In the genomic region with DNA sequence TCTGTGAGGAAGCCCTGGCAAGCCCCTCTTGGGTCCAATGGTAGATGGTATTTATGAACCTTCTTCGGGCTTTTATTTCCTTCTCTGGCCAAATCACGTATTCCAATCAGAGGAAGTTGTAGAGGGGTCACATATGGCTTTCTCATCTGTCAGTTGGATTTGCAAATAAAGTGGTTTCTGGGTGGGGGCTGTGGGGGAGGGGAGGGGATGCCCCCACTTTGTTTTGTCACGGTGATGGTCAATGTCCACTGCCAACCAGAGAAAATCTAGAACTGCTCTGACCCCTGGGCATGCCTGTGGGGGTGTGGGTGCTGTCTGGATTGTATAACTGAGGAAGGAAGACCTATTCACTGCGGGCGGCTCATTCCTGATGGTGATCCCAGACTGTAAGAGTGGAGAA, we compare ENCODE assay signal across 31 mouse cellular contexts. TPM values are rescaled to one million over a fixed set of nuclear protein-coding genes. Genes with fewer than 3 reads are reported as not detected.
DNase-seq lines count a peak whose midpoint lies in the region; ATAC-seq and TF ChIP-seq lines count a peak whose summit lies in the region.
"Had no signal": no experiment of that assay in that cellular context is flagged by ENCODE, and none has a peak within 500 bp of the region (broad histone marks: within the 10 kb centered on the region; RNA-seq: fewer than 3 reads in every experiment).

No protein-coding gene starts in this region.

- H3K36me3 ChIP-seq in hindbrain, embryonic 10.5 days, result no peaks in the 10 kb centered on the region
- no peaks in the 10 kb centered on the region for H3K36me3 ChIP-seq in hindbrain, postnatal 0 days (ENCODE audit: insufficient read depth, low read length)
- H3K36me3 ChIP-seq in kidney, embryonic 16.5 days (ENCODE audit: insufficient read depth, low read length), result no peaks in the 10 kb centered on the region
- H3K36me3 ChIP-seq in midbrain, embryonic 13.5 days, result no peaks in the 10 kb centered on the region
- no peaks in the 10 kb centered on the region for H3K36me3 ChIP-seq in midbrain, embryonic 16.5 days (ENCODE audit: control insufficient read depth, insufficient read depth, low read length)
- H3K36me3 ChIP-seq: embryonic facial prominence, embryonic 10.5 days; embryonic facial prominence, embryonic 15.5 days; forebrain, embryonic 15.5 days; heart, embryonic 12.5 days; hindbrain, embryonic 15.5 days; limb, embryonic 12.5 days; liver, embryonic 15.5 days; neural tube, embryonic 12.5 days had no signal

- no peak overlapping the region for H3K4me2 ChIP-seq in hindbrain, postnatal 0 days (ENCODE audit: low read depth, low read length)
- H3K4me2 ChIP-seq in kidney, embryonic 16.5 days (replicated peaks; ENCODE audit: low read depth, low read length), result no peak overlapping the region
- H3K4me2 ChIP-seq in midbrain, embryonic 13.5 days (replicated peaks), result 0 out of 2 replicates have a peak overlapping the region, but pooled peaks have one; percentile 10
- H3K4me2 ChIP-seq in midbrain, embryonic 16.5 days (ENCODE audit: low read length), result no peak overlapping the region
- H3K4me2 ChIP-seq: embryonic facial prominence, embryonic 15.5 days; forebrain, embryonic 15.5 days; hindbrain, embryonic 15.5 days; limb, embryonic 12.5 days; liver, embryonic 15.5 days; neural tube, embryonic 12.5 days had no signal

- peak; percentile 6 for DNase-seq in hindbrain, embryonic 10.5 days (ENCODE audit: low spot score)
- DNase-seq in hindbrain, postnatal 0 days (ENCODE audit: low spot score), result no peak
- no peak for DNase-seq in kidney, adult 9 months
- DNase-seq in mesoderm, embryonic 11.5 days (ENCODE audit: low read depth, low spot score), result peak; percentile 15
- no peak for DNase-seq in cerebellum, adult 9-11 months
- DNase-seq: adrenal gland, postnatal 25 days; cerebellum, adult 18-20 months; cerebellum, postnatal 14 days; gastrocnemius, adult 2 months; heart, adult 2 months; kidney, postnatal 36 days; right cerebral cortex, postnatal 4 days; thymus, adult 2 months; thymus, postnatal 36 days had no signal

- no peak overlapping the region for H3K4me3 ChIP-seq in hindbrain, embryonic 10.5 days
- H3K4me3 ChIP-seq in hindbrain, postnatal 0 days (ENCODE audit: low read length), result no peak overlapping the region
- H3K4me3 ChIP-seq in kidney, embryonic 16.5 days (ENCODE audit: low read length), result no peak overlapping the region
- H3K4me3 ChIP-seq in midbrain, embryonic 13.5 days (replicated peaks), result no peak overlapping the region
- no peak overlapping the region for H3K4me3 ChIP-seq in midbrain, embryonic 16.5 days (ENCODE audit: low read depth, low read length)
- H3K4me3 ChIP-seq: embryonic facial prominence, embryonic 10.5 days; embryonic facial prominence, embryonic 15.5 days; forebrain, embryonic 15.5 days; gastrocnemius, adult 2 months; heart, adult 2 months; heart, embryonic 12.5 days; hindbrain, embryonic 15.5 days; layer of hippocampus, adult 2 months; left cerebral cortex, adult 2 months; limb, embryonic 12.5 days; liver, embryonic 15.5 days; myocyte; neural tube, embryonic 12.5 days had no signal

- TF ChIP-seq CTCF in hindbrain, postnatal 0 days (IDR thresholded peaks at IDR 0.05; ENCODE audit: low read depth), result no peak

- no peaks in the 10 kb centered on the region for H3K27me3 ChIP-seq in hindbrain, embryonic 10.5 days (ENCODE audit: insufficient read depth, poor library complexity, severe bottlenecking)
- H3K27me3 ChIP-seq in hindbrain, postnatal 0 days (ENCODE audit: insufficient read depth, low read length), result no peaks in the 10 kb centered on the region
- no peaks in the 10 kb centered on the region for H3K27me3 ChIP-seq in kidney, embryonic 16.5 days (ENCODE audit: insufficient read depth, low read length)
- H3K27me3 ChIP-seq in midbrain, embryonic 13.5 days, result peaks cover 52% of the 10 kb centered on the region
- H3K27me3 ChIP-seq in midbrain, embryonic 16.5 days (ENCODE audit: control insufficient read depth, insufficient read depth, low read depth, low read length), result peaks cover 7% of the 10 kb centered on the region; the same call in 1 of the 2 replicates
- H3K27me3 ChIP-seq: embryonic facial prominence, embryonic 15.5 days; forebrain, embryonic 15.5 days; heart, embryonic 12.5 days; hindbrain, embryonic 15.5 days; limb, embryonic 12.5 days; liver, embryonic 15.5 days had no signal

- H3K9me3 ChIP-seq in hindbrain, embryonic 10.5 days, result no peaks in the 10 kb centered on the region
- no peaks in the 10 kb centered on the region for H3K9me3 ChIP-seq in hindbrain, postnatal 0 days (ENCODE audit: low read length)
- no peaks in the 10 kb centered on the region for H3K9me3 ChIP-seq in kidney, embryonic 16.5 days (ENCODE audit: low read length)
- H3K9me3 ChIP-seq in midbrain, embryonic 13.5 days, result no peaks in the 10 kb centered on the region
- no peaks in the 10 kb centered on the region for H3K9me3 ChIP-seq in midbrain, embryonic 16.5 days (replicated peaks; ENCODE audit: control insufficient read depth, low read length, poor library complexity, severe bottlenecking)
- H3K9me3 ChIP-seq: embryonic facial prominence, embryonic 10.5 days; embryonic facial prominence, embryonic 15.5 days; forebrain, embryonic 15.5 days; heart, embryonic 12.5 days; hindbrain, embryonic 15.5 days; limb, embryonic 12.5 days; liver, embryonic 15.5 days; neural tube, embryonic 12.5 days had no signal

- H3K9ac ChIP-seq in hindbrain, postnatal 0 days (replicated peaks; ENCODE audit: low read length), result no peak overlapping the region
- H3K9ac ChIP-seq in kidney, embryonic 16.5 days (replicated peaks; ENCODE audit: low read length), result no peak overlapping the region
- no peak overlapping the region for H3K9ac ChIP-seq in midbrain, embryonic 13.5 days (replicated peaks)
- H3K9ac ChIP-seq in midbrain, embryonic 16.5 days (ENCODE audit: low read depth, low read length), result no peak overlapping the region
- H3K9ac ChIP-seq: embryonic facial prominence, embryonic 15.5 days; forebrain, embryonic 15.5 days; heart, embryonic 12.5 days; hindbrain, embryonic 15.5 days; limb, embryonic 12.5 days; liver, embryonic 15.5 days; neural tube, embryonic 12.5 days had no signal

- ATAC-seq in hindbrain, postnatal 0 days, result no peak
- ATAC-seq in kidney, embryonic 16.5 days (ENCODE audit: low FRiP score, low TSS enrichment), result no peak
- no peak for ATAC-seq in midbrain, embryonic 13.5 days
- no peak for ATAC-seq in midbrain, embryonic 16.5 days
- ATAC-seq: CD4-positive, CD25-positive, alpha-beta regulatory T cell, adult 4 months; forebrain, embryonic 15.5 days had no signal

- H3K4me1 ChIP-seq in hindbrain, embryonic 10.5 days (replicated peaks), result peaks cover 17% of the 10 kb centered on the region
- no peaks in the 10 kb centered on the region for H3K4me1 ChIP-seq in hindbrain, postnatal 0 days (ENCODE audit: insufficient read depth, low read length)
- H3K4me1 ChIP-seq in kidney, embryonic 16.5 days (ENCODE audit: insufficient read depth, low read length), result peaks cover 19% of the 10 kb centered on the region
- H3K4me1 ChIP-seq in midbrain, embryonic 13.5 days (replicated peaks), result peaks cover 11% of the 10 kb centered on the region
- H3K4me1 ChIP-seq in midbrain, embryonic 16.5 days (ENCODE audit: control insufficient read depth, insufficient read depth, low read length), result peaks cover 3% of the 10 kb centered on the region; the same call in 1 of the 2 replicates
- H3K4me1 ChIP-seq: embryonic facial prominence, embryonic 15.5 days; hindbrain, embryonic 15.5 days had no signal

- 77% methylated on average over 5 of the region's 5 CpGs for WGBS in hindbrain, embryonic 10.5 days
- WGBS in hindbrain, postnatal 0 days, result 62% methylated on average over 5 of the region's 5 CpGs
- WGBS in kidney, embryonic 16.5 days, result 45% methylated on average over 5 of the region's 5 CpGs
- 38% methylated on average over 5 of the region's 5 CpGs for WGBS in midbrain, embryonic 13.5 days
- WGBS in midbrain, embryonic 16.5 days, result 31% methylated on average over 5 of the region's 5 CpGs

- no peak overlapping the region for H3K27ac ChIP-seq in hindbrain, embryonic 10.5 days
- H3K27ac ChIP-seq in hindbrain, postnatal 0 days, result no peak overlapping the region
- peak overlapping the region; percentile 38; the same call in 1 of the 2 replicates for H3K27ac ChIP-seq in kidney, embryonic 16.5 days (ENCODE audit: low read length)
- H3K27ac ChIP-seq in midbrain, embryonic 13.5 days, result no peak overlapping the region
- no peak overlapping the region for H3K27ac ChIP-seq in midbrain, embryonic 16.5 days (ENCODE audit: low read length)
- H3K27ac ChIP-seq: embryonic facial prominence, embryonic 10.5 days; embryonic facial prominence, embryonic 15.5 days; forebrain, embryonic 15.5 days; gastrocnemius, adult 2 months; heart, adult 2 months; hindbrain, embryonic 15.5 days; layer of hippocampus, adult 2 months; left cerebral cortex, adult 2 months; limb, embryonic 12.5 days; liver, embryonic 15.5 days; macrophage; neural tube, embryonic 12.5 days had no signal

RNA-seq across cellular contexts. Expression of a gene that starts 4.6 kb away (rescaled TPM):
- 0.22 and 0.27 TPM in 2 replicates for polyA plus RNA-seq in hindbrain, embryonic 10.5 days (2016; fragmentation: Nextera tagmentation; extraction: Ambion mirVana)
- 0.78 and 0.93 TPM in 2 replicates for total RNA-seq in hindbrain, postnatal 0 days (2014; rRNA removed)
- 0.51 and 0.76 TPM in 2 replicates for polyA plus RNA-seq in hindbrain, postnatal 0 days (2015; fragmentation: Nextera tagmentation; extraction: Ambion mirVana)
- 0.09 and 0.37 TPM in 2 replicates for polyA plus RNA-seq in kidney, embryonic 16.5 days (2015; fragmentation: Nextera tagmentation; extraction: Ambion mirVana)
- 0.73 and 1.1 TPM in 2 replicates for polyA plus RNA-seq in midbrain, embryonic 13.5 days (2015; fragmentation: Nextera tagmentation; extraction: Ambion mirVana)
- 0.82 and 1.5 TPM in 2 replicates for polyA plus RNA-seq in midbrain, embryonic 16.5 days (2015; fragmentation: Nextera tagmentation; extraction: Ambion mirVana)
- polyA plus RNA-seq: liver, adult 2 months had no signal

RNA-seq across cellular contexts. Expression of a gene that starts 22.7 kb away (rescaled TPM):
- polyA plus RNA-seq in hindbrain, embryonic 10.5 days (2016; fragmentation: Nextera tagmentation; extraction: Ambion mirVana), result 9.0 and 10.1 TPM in 2 replicates
- 30.1 and 30.3 TPM in 2 replicates for total RNA-seq in hindbrain, postnatal 0 days (2014; rRNA removed)
- 10.1 and 10.9 TPM in 2 replicates for polyA plus RNA-seq in hindbrain, postnatal 0 days (2015; fragmentation: Nextera tagmentation; extraction: Ambion mirVana)
- polyA plus RNA-seq in kidney, embryonic 16.5 days (2015; fragmentation: Nextera tagmentation; extraction: Ambion mirVana), result 7.4 and 9.4 TPM in 2 replicates
- 17.8 and 19.2 TPM in 2 replicates for polyA plus RNA-seq in midbrain, embryonic 13.5 days (2015; fragmentation: Nextera tagmentation; extraction: Ambion mirVana)
- 20.2 and 21.2 TPM in 2 replicates for polyA plus RNA-seq in midbrain, embryonic 16.5 days (2015; fragmentation: Nextera tagmentation; extraction: Ambion mirVana)

Comparison
In these comparisons a context has a peak if more than half of its experiments do, and no peak if none do; other contexts are left out.
1. DNase-seq: peak in hindbrain, embryonic 10.5 days (single experiment) and mesoderm, embryonic 11.5 days (single experiment); none in hindbrain, postnatal 0 days (single experiment), kidney, adult 9 months (single experiment) and cerebellum, adult 9-11 months (single experiment).